In the genomic region with DNA sequence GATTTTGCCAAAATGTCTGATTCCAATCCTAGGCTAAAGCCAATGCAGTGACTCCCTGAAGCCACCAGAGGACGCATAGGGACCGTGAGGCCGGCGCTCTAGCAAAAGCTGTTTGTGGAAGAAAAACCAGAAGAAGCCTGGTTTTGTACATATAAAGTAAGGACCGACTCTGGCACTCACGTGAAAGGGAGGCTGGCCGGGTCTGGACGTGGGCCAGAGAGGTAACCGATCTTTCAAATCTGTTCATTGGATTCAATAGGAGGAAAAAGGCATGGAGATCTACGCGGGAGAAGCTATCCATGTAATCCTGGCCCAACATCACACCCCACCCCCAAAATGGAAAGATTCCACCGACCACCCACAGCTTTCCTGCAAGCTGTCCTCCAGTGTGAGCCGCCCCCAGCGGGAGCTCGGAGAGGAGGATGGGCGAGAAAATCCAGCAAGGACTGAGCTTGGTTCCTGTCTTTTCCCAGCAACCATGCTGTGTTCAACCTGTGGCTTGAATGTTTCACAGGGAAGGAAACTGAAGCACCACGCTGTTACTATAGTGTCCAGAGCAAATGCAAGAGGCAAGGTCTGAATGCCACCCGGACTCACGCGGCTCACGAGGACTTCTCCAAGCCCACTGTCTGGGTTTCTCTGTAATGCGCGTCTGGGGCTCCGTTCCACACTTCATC, we compare ENCODE assay signal across 8 mouse cellular contexts. TPM values are rescaled to one million over a fixed set of nuclear protein-coding genes. Genes with fewer than 3 reads are reported as not detected.
DNase-seq lines count a peak whose midpoint lies in the region; ATAC-seq and TF ChIP-seq lines count a peak whose summit lies in the region.

No protein-coding gene starts in this region.

- no peaks in the 10 kb centered on the region for H3K36me3 ChIP-seq in G1E (replicated peaks)
- H3K36me3 ChIP-seq in forebrain, embryonic 10.5 days (replicated peaks), result no peaks in the 10 kb centered on the region
- no peaks in the 10 kb centered on the region for H3K36me3 ChIP-seq in liver, postnatal 0 days (replicated peaks; ENCODE audit: insufficient read depth, low read length)
- H3K36me3 ChIP-seq in neural tube, embryonic 15.5 days, result no peaks in the 10 kb centered on the region

- H3K27ac ChIP-seq in forebrain, embryonic 10.5 days, result peak overlapping the region; percentile 74
- H3K27ac ChIP-seq in layer of hippocampus, adult 2 months, result peak overlapping the region; percentile 98
- H3K27ac ChIP-seq in liver, postnatal 0 days (ENCODE audit: low read depth), result no peak overlapping the region
- H3K27ac ChIP-seq in neural tube, embryonic 15.5 days (replicated peaks), result peak overlapping the region; percentile 38; the same call in 1 of the 2 replicates

- peak; percentile 95 for TF ChIP-seq CTCF in G1E (IDR thresholded peaks at IDR 0.05; ENCODE audit: low read depth, low read length)
- peak; percentile 100 for TF ChIP-seq CTCF in layer of hippocampus, adult 2 months (conservative IDR thresholded peaks at IDR 0.05)
- peak; percentile 98 for TF ChIP-seq CTCF in liver, postnatal 0 days (IDR thresholded peaks at IDR 0.05; ENCODE audit: low read depth)

- peaks cover 26% of the 10 kb centered on the region for H3K27me3 ChIP-seq in G1E (ENCODE audit: insufficient read depth, low read length)
- peaks cover 9% of the 10 kb centered on the region for H3K27me3 ChIP-seq in forebrain, embryonic 10.5 days (ENCODE audit: poor library complexity, severe bottlenecking)
- H3K27me3 ChIP-seq in liver, postnatal 0 days (ENCODE audit: insufficient read depth, low read length), result no peaks in the 10 kb centered on the region
- no peaks in the 10 kb centered on the region for H3K27me3 ChIP-seq in neural tube, embryonic 15.5 days (replicated peaks)

- H3K9me3 ChIP-seq in G1E (replicated peaks), result no peaks in the 10 kb centered on the region
- H3K9me3 ChIP-seq in forebrain, embryonic 10.5 days, result no peaks in the 10 kb centered on the region
- H3K9me3 ChIP-seq in liver, postnatal 0 days (ENCODE audit: low read length), result no peaks in the 10 kb centered on the region
- H3K9me3 ChIP-seq in neural tube, embryonic 15.5 days (replicated peaks), result no peaks in the 10 kb centered on the region

- intact Hi-C loops in heart, postnatal 36 days (cut with DNase I), result loop anchor here (1.0 kb wide), 1 partner anchor 105 kb away; no protein-coding TSS in a partner anchor

- no peak for DNase-seq in G1E (ENCODE audit: low spot score)
- DNase-seq in brain, embryonic 18.5 days (ENCODE audit: low read depth, low spot score), result peak; percentile 60
- peak; percentile 65 for DNase-seq in forebrain, embryonic 10.5 days (ENCODE audit: extremely low spot score, low spot score)
- DNase-seq in heart, postnatal 36 days, result peak; percentile 42 to 57
- peak; percentile 89 to 90 for DNase-seq in layer of hippocampus, adult 2 months (ENCODE audit: low spot score in 2 of 2)
- DNase-seq in liver, postnatal 0 days, result peak; percentile 62
- DNase-seq in thymus, postnatal 25 days, result peak; percentile 64

- H3K4me1 ChIP-seq in G1E (ENCODE audit: insufficient read depth, low read depth, low read length), result peaks cover 9% of the 10 kb centered on the region
- peaks cover 8% of the 10 kb centered on the region for H3K4me1 ChIP-seq in forebrain, embryonic 10.5 days
- peaks cover 5% of the 10 kb centered on the region; the same call in 1 of the 2 replicates for H3K4me1 ChIP-seq in liver, postnatal 0 days (ENCODE audit: insufficient read depth)
- H3K4me1 ChIP-seq in neural tube, embryonic 15.5 days, result peaks cover 8% of the 10 kb centered on the region

- no peak overlapping the region for H3K4me3 ChIP-seq in G1E (ENCODE audit: low read depth, low read length)
- peak overlapping the region; percentile 46 for H3K4me3 ChIP-seq in forebrain, embryonic 10.5 days
- peak overlapping the region; percentile 44 for H3K4me3 ChIP-seq in layer of hippocampus, adult 2 months
- H3K4me3 ChIP-seq in liver, postnatal 0 days (ENCODE audit: low read depth, low read length), result no peak overlapping the region; the same call in 1 of the 2 replicates
- peak overlapping the region; percentile 39 for H3K4me3 ChIP-seq in neural tube, embryonic 15.5 days (replicated peaks)

- ATAC-seq in G1E (ENCODE audit: extremely low read depth, insufficient number of reproducible peaks, low FRiP score, poor library complexity, severe bottlenecking), result no peak
- ATAC-seq in liver, postnatal 0 days, result peak; percentile 69
- peak; percentile 87 for ATAC-seq in neural tube, embryonic 15.5 days (ENCODE audit: low FRiP score)

- TF ChIP-seq EP300 in liver, postnatal 0 days (IDR thresholded peaks at IDR 0.05; ENCODE audit: low read depth), result no peak

- no peak overlapping the region for H3K9ac ChIP-seq in liver, postnatal 0 days (replicated peaks)
- H3K9ac ChIP-seq in neural tube, embryonic 15.5 days (replicated peaks), result peak overlapping the region; percentile 43; the same call in 1 of the 2 replicates

- H3K4me2 ChIP-seq in liver, postnatal 0 days (ENCODE audit: low read depth, low read length), result peak overlapping the region; percentile 66
- peak overlapping the region; percentile 80 for H3K4me2 ChIP-seq in neural tube, embryonic 15.5 days

- 9% methylated on average over 24 of the region's 24 CpGs for WGBS in forebrain, embryonic 10.5 days
- WGBS in liver, postnatal 0 days (ENCODE audit: insufficient replicate concordance), result 17% methylated on average over 24 of the region's 24 CpGs
- WGBS in neural tube, embryonic 15.5 days, result 9% methylated on average over 24 of the region's 24 CpGs

RNA-seq across cellular contexts. Expression of a gene that starts 12.6 kb away (rescaled TPM):
- total RNA-seq in G1E (2014; fragmentation: Nextera tagmentation), result not detected in 2 replicates
- 0.06 and 0.16 TPM in 2 replicates for total RNA-seq in G1E (2017)
- polyA plus RNA-seq in G1E (2012), result not detected in 2 replicates
- polyA plus RNA-seq in forebrain, embryonic 10.5 days (2016; fragmentation: Nextera tagmentation; extraction: Ambion mirVana), result 0.06 TPM in 1 of 2 replicates, not detected in the other
- total RNA-seq in heart, postnatal 36 days (2021), result not detected
- 1 to 10 TPM; 6.6 to 9.7 TPM for total RNA-seq in layer of hippocampus, adult 2 months (2021)
- 0.27 TPM in 2 replicates for polyA plus RNA-seq in liver, postnatal 0 days (2015; fragmentation: Nextera tagmentation; extraction: Ambion mirVana)
- polyA plus RNA-seq in neural tube, embryonic 15.5 days (2015; fragmentation: Nextera tagmentation; extraction: Ambion mirVana), result 9.1 and 10.7 TPM in 2 replicates

RNA-seq across cellular contexts. Expression of a gene that starts 39.4 kb away (rescaled TPM):
- total RNA-seq in G1E (2014; fragmentation: Nextera tagmentation) (not detected in 2 replicates), G1E (2017) (0.05 and 0.06 TPM in 2 replicates)
- not detected in 2 replicates for polyA plus RNA-seq in G1E (2012)
- 0.06 TPM in 1 of 2 replicates, not detected in the other for polyA plus RNA-seq in forebrain, embryonic 10.5 days (2016; fragmentation: Nextera tagmentation; extraction: Ambion mirVana)
- not detected for total RNA-seq in heart, postnatal 36 days (2021)
- total RNA-seq in layer of hippocampus, adult 2 months (2021), result 1 to 10 TPM; 2.2 to 2.8 TPM
- not detected in 2 replicates for polyA plus RNA-seq in liver, postnatal 0 days (2015; fragmentation: Nextera tagmentation; extraction: Ambion mirVana)
- 0.82 and 1.8 TPM in 2 replicates for polyA plus RNA-seq in neural tube, embryonic 15.5 days (2015; fragmentation: Nextera tagmentation; extraction: Ambion mirVana)

Comparison
In these comparisons a context has a peak if more than half of its experiments do, and no peak if none do; other contexts are left out.
1. H3K4me3 ChIP-seq: peak in forebrain, embryonic 10.5 days (single experiment), layer of hippocampus, adult 2 months (single experiment) and neural tube, embryonic 15.5 days (single experiment); none in G1E (single experiment) and liver, postnatal 0 days (single experiment).
2. Peak in every context shown above with its lines, with median percentiles within 50 percentile points of each other: CTCF ChIP-seq.